Mouse (Mus musculus) cerebellum, adult 11 months (tissue): ENCODE measurements around the gene Abcc4.

ENCODE experiments used
- DNase-seq: peaks from one replicate; pipeline ENCODE4 v3.0.0; 2022

Abcc4 gene

DNA sequence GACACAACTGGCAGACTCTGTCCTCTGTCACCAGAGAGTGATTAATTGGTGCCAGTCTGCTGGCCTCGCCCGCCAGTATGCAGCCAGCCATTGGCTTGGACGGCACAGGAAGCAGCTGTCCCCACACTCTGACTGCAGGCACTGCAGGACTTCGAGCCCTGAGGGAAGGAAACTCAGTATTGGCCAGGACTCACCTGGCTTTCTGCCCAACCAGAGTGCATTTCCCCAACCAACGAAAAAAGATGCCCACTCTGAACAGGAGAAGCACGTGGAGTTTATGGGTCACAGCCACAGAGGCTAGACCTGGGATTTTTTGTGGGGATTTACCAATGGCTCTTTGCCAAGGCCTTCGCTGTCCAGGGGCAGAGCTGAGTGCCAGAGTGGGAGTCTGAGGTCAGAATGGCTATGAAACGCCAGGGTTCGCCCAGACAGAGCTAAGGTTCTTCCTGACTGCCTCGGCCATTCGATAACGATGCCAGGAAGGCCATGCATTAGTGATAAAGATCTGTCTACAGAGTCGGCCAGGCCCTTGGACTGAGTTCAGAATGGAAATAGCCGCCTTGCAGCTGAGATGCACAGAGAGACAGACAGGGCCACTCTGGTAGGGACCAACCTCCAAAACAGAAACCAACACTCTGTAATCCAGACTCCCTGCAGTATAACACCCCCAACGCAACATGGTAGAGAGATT lies 70.4 kb downstream of the Abcc4 start:
- DNase-seq, result peak; percentile 49

- DNase-seq, result no peak
Observed at GRCm38 (mm10) chr14:118629649-118630048, 76.4 kb downstream of the Abcc4 start.

DNA sequence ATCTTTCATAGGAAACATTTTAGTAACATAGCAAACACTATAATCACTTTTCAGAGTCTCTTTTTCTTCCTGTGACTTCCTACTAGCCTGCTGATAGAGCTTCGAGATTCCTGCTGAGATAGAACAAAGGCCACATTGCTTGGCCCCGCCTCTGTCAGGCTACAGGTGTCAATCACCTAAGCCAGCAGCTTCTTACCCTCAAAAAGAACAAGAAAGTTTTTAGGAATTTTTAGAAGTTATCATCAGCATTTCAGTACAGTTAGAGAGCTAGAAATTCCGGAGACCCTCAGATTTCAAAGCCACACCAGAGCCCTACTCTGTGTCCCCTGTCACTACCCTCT lies 84.6 kb downstream of the Abcc4 start:
- DNase-seq, result no peak

DNA sequence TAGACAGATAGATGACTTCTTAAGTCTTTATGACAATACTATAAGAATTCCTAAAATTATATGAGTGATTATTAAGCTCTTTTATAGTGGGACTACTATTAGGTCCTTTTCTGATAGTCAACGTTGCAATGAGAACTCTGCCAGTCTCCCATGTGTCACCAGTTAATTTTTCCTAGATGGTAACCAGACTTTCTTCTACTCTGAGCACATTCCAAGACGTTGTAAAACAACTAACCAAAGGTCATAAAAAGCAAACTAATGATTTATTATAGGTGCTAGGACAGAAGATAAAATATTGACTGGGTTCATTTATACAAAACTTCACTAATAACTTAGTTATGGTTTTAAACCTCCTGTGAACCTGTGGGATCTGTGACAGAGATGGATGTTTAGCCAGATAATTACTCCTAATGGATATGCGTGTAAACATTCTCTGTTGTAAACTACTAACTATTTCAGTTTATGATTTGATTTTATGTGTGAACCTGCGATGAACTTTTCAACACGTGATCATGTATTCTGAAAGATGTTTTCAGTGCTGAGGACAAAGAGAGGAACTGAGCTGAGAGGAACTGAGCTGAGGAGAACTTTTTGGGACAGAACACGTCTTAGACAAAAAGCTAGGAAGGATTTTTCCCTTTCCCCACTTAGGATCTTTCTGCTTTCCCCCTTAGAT lies 85.1 kb downstream of the Abcc4 start:
- DNase-seq, result no peak

- DNase-seq, result peak; percentile 37
Observed at GRCm38 (mm10) chr14:118616698-118617311, 89.2 kb downstream of the Abcc4 start.

DNA sequence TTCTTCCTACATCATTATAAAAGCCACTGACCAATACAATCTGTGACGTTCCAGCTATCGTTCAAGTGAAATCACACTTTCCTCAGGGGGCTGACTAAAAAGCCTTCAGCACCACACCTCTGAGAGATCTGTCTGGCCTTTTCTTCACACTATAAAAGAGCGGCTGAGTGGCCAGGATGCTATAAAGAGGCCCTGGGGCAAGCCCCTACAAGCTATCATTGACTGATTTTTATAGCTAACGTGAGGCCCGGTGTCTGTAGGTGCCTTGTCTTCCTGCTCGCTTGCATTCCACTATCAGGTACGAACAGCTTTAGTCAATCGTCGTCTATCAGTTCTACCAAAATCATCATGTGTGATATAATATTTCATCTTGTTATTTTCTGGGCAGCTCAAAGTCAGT lies 92.3 kb downstream of the Abcc4 start:
- DNase-seq, result no peak

- DNase-seq, result no peak
Observed at GRCm38 (mm10) chr14:118611714-118612113, 94.3 kb downstream of the Abcc4 start.

GRCm38 (mm10) chr14:118610786-118611185 lies 95.2 kb downstream of the Abcc4 start:
- DNase-seq, result no peak

- DNase-seq, result no peak
Observed at GRCm38 (mm10) chr14:118608816-118609465, 97.1 kb downstream of the Abcc4 start.

DNA sequence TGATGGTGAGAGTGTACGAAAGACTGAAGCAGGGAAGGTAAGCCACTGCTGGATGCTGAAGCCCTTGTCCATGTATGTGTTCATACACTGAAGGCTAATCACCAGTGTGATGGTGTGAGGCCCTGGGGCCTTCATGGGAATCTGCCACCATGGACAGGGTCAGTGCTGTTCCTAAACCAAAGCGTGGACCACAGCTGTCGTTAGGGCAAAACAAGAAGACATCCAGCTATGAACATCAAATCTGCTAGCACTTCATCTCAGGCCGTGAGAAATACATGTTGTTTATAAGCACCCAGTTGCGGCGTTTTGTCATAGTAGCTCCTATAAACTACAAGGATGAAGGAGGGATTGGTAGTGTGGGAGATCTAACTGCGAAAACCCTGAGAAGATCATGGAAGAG lies 97.7 kb downstream of the Abcc4 start:
- DNase-seq, result no peak

DNA sequence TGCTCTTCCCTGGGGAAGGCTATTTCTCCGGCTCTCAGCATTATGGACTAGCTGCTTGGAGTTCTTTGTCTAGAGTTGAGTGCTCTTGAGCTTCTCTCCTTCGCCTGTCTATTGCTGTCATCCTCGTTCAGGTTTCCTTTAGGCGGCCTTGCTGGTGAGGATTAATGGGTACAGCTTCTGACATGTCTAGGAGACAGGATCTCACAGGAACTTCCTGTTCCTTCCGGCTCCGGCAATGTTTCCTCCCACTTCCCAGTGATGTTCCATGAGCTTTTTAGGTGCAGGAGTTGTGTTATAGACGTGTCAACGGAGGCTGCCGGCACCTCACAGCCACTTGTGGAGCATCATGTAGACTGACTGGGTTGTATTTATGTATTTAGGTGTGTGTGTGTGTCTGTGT lies 99.5 kb downstream of the Abcc4 start:
- DNase-seq, result no peak

DNA sequence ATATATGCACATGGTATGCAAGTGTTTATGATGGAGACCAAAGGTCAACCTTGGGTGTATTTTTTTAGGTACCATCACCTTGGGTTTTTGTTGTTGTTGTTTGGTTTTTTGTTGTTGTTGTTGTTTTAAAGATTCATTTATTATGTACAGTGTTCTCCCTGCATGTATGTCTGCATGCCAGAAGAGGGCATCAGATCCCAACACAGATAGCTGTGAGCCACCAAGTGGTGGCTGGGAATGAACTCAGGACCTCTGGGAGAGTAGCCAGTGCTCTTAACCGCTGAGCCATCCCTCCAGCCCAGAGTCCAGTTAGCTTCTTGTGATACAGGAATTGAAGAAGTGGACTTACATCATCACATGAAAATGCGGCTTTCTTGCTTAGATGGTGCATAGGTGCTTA lies 101.1 kb downstream of the Abcc4 start:
- DNase-seq, result no peak

- DNase-seq, result no peak
Observed at GRCm38 (mm10) chr14:118602031-118602430, 104.0 kb downstream of the Abcc4 start.

GRCm38 (mm10) chr14:118600746-118601145 lies 105.3 kb downstream of the Abcc4 start:
- no peak for DNase-seq

- DNase-seq, result no peak
Observed at GRCm38 (mm10) chr14:118598757-118599156, 107.3 kb downstream of the Abcc4 start.

- no peak for DNase-seq
Observed at GRCm38 (mm10) chr14:118594463-118594862, 111.6 kb downstream of the Abcc4 start.

- DNase-seq, result peak; percentile 31
Observed at GRCm38 (mm10) chr14:118591477-118592403, 114.3 kb downstream of the Abcc4 start.

GRCm38 (mm10) chr14:118582333-118582941 lies 123.6 kb downstream of the Abcc4 start:
- no peak for DNase-seq

- no peak for DNase-seq
Observed at GRCm38 (mm10) chr14:118581673-118582072, 124.3 kb downstream of the Abcc4 start.

- DNase-seq, result no peak
Observed at GRCm38 (mm10) chr14:118579013-118579728, 126.8 kb downstream of the Abcc4 start.

- DNase-seq, result no peak
Observed at GRCm38 (mm10) chr14:118577895-118578294, 128.1 kb downstream of the Abcc4 start.
